Mouse (Mus musculus): ENCODE measurements at regions not wholly inside any gene's neighbourhood (a gene's known extent, or its start where the extent isn't known, plus 50 kb on each side); places are given as distances from the start of the nearest gene placed in this dataset.

- DNase-seq (ENCODE audit: low spot score) = no peak
Measured at GRCm38 (mm10) chr2:72674856-72675440, 199.0 kb downstream of the Cdca7 start.

- DNase-seq (ENCODE audit: low spot score) = peak; percentile 14
Measured at GRCm38 (mm10) chr2:72677731-72678130, 201.8 kb downstream of the Cdca7 start.

GRCm38 (mm10) chr2:72688031-72688430, 212.1 kb downstream of the Cdca7 start:
- no peak for DNase-seq (ENCODE audit: low spot score)

- DNase-seq (ENCODE audit: low spot score) = no peak
Measured at GRCm38 (mm10) chr2:72701081-72701480, 225.1 kb downstream of the Cdca7 start.

GRCm38 (mm10) chr2:72703238-72703637, 227.3 kb downstream of the Cdca7 start:
- no peak for DNase-seq (ENCODE audit: low spot score)

- DNase-seq (ENCODE audit: low spot score) = no peak
Measured at GRCm38 (mm10) chr2:72707676-72708659, 232.0 kb downstream of the Cdca7 start.

- no peak for DNase-seq (ENCODE audit: low spot score)
Measured at GRCm38 (mm10) chr2:72716931-72717330, 241.0 kb downstream of the Cdca7 start.

- peak; percentile 64 for DNase-seq (ENCODE audit: low spot score)
Measured at GRCm38 (mm10) chr2:72728699-72729098, 251.5 kb downstream of the Sp3 start.

GRCm38 (mm10) chr2:72733371-72733770, 246.9 kb downstream of the Sp3 start:
- no peak for DNase-seq (ENCODE audit: low spot score)

GRCm38 (mm10) chr2:72735035-72735434, 245.2 kb downstream of the Sp3 start:
- no peak for DNase-seq (ENCODE audit: low spot score)

GRCm38 (mm10) chr2:72736685-72737084, 243.6 kb downstream of the Sp3 start:
- no peak for DNase-seq (ENCODE audit: low spot score)

GRCm38 (mm10) chr2:72740391-72741361, 239.6 kb downstream of the Sp3 start:
- no peak for DNase-seq (ENCODE audit: low spot score)

- no peak for DNase-seq (ENCODE audit: low spot score)
Measured at GRCm38 (mm10) chr2:72741746-72742145, 238.5 kb downstream of the Sp3 start.

- peak; percentile 43 for DNase-seq (ENCODE audit: low spot score)
Measured at GRCm38 (mm10) chr2:72743651-72744050, 236.6 kb downstream of the Sp3 start.

- DNase-seq (ENCODE audit: low spot score) = no peak
Measured at GRCm38 (mm10) chr2:72744901-72745300, 235.3 kb downstream of the Sp3 start.

- DNase-seq (ENCODE audit: low spot score) = peak; percentile 22
Measured at GRCm38 (mm10) chr2:72746476-72747215, 233.6 kb downstream of the Sp3 start.

GRCm38 (mm10) chr2:72747299-72747698, 232.9 kb downstream of the Sp3 start:
- DNase-seq (ENCODE audit: low spot score) = no peak

- no peak for DNase-seq (ENCODE audit: low spot score)
Measured at GRCm38 (mm10) chr2:72749495-72749894, 230.8 kb downstream of the Sp3 start.

- no peak for DNase-seq (ENCODE audit: low spot score)
Measured at GRCm38 (mm10) chr2:72751441-72751840, 228.8 kb downstream of the Sp3 start.

- no peak for DNase-seq (ENCODE audit: low spot score)
Measured at GRCm38 (mm10) chr2:72752624-72753176, 227.5 kb downstream of the Sp3 start.
